Mouse (Mus musculus) myocyte (in vitro differentiated cells): ENCODE results near the gene Wdr25. TPM values are rescaled to one million over a fixed set of nuclear protein-coding genes. Genes with fewer than 3 reads are reported as not detected.

Experiments
- H3K27me3 ChIP-seq: one replicate; pipeline ENCODE4 v1.6.1; 2011; ENCODE audit not compliant: control insufficient read depth, insufficient read depth, insufficient read length
- H3K36me3 ChIP-seq: one replicate; pipeline ENCODE4 v1.6.1; 2011; ENCODE audit not compliant: control insufficient read depth, insufficient read depth
- H3K4me2 ChIP-seq: one replicate; pipeline ENCODE4 v1.6.1; 2011; ENCODE audit warnings: low read depth, control low read depth
- H3K4me3 ChIP-seq: one replicate; pipeline ENCODE4 v1.5.1; 2011; ENCODE audit warnings: mild to moderate bottlenecking, control low read depth, moderate library complexity
- H3K79me2 ChIP-seq: one replicate; pipeline ENCODE4 v1.6.1; 2011; ENCODE audit not compliant: control insufficient read depth, insufficient read depth
- H3ac ChIP-seq: one replicate; pipeline ENCODE4 v1.6.1; 2011; ENCODE audit not compliant: control insufficient read depth, insufficient read length
- CEBPB ChIP-seq: IDR thresholded peaks from 2 replicates; pipeline ENCODE4 v1.6.1; 2011; ENCODE audit warnings: mild to moderate bottlenecking, moderate library complexity; ENCODE audit not compliant: poor library complexity, insufficient read depth, severe bottlenecking
- E2F4 ChIP-seq: IDR thresholded peaks from one replicate; pipeline ENCODE4 v1.6.1; 2011; ENCODE audit warnings: mild to moderate bottlenecking, control low read depth, moderate library complexity; ENCODE audit not compliant: insufficient read depth
- MAX ChIP-seq: IDR thresholded peaks from one replicate; pipeline ENCODE4 v1.6.1; 2011; ENCODE audit warnings: low read depth, mild to moderate bottlenecking, control low read depth
- MYOD1 ChIP-seq, 3 experiments: IDR thresholded peaks; one replicate each; pipeline ENCODE4 v1.6.1; 2011; ENCODE audit warnings: control low read depth in 2 of 3, low read depth in 2 of 3, mild to moderate bottlenecking in 2 of 3, moderate library complexity in 1 of 3; ENCODE audit not compliant: insufficient read length in 2 of 3, control insufficient read depth in 1 of 3
- MYOG ChIP-seq, 3 experiments: IDR thresholded peaks; one replicate each; pipeline ENCODE4 v1.6.1; 2011; ENCODE audit warnings: control low read depth in 2 of 3, low read depth in 2 of 3, mild to moderate bottlenecking in 2 of 3; ENCODE audit not compliant: insufficient read length in 2 of 3, control insufficient read depth in 1 of 3, insufficient read depth in 1 of 3
- POLR2A ChIP-seq: IDR thresholded peaks from one replicate; pipeline ENCODE4 v1.6.1; 2011; ENCODE audit warnings: low read depth, mild to moderate bottlenecking, control low read depth, moderate library complexity; ENCODE audit not compliant: insufficient read length
- POLR2AphosphoS2 ChIP-seq: IDR thresholded peaks from one replicate; pipeline ENCODE4 v1.6.1; 2011; ENCODE audit warnings: low read depth, control low read depth; ENCODE audit not compliant: insufficient read length
- REST ChIP-seq: IDR thresholded peaks from one replicate; pipeline ENCODE4 v1.6.1; 2011; ENCODE audit warnings: mild to moderate bottlenecking, control low read depth, moderate library complexity; ENCODE audit not compliant: insufficient read depth, insufficient read length
- SRF ChIP-seq: IDR thresholded peaks from one replicate; pipeline ENCODE4 v1.6.1; 2011; ENCODE audit warnings: low read depth; ENCODE audit not compliant: control insufficient read depth, insufficient read length
- TCF12 ChIP-seq: IDR thresholded peaks from one replicate; pipeline ENCODE4 v1.6.1; 2011; ENCODE audit warnings: mild to moderate bottlenecking, control low read depth; ENCODE audit not compliant: poor library complexity, insufficient read depth, severe bottlenecking
- TCF3 ChIP-seq: IDR thresholded peaks from one replicate; pipeline ENCODE4 v1.6.1; 2011; ENCODE audit warnings: low read depth, control low read depth; ENCODE audit not compliant: insufficient read length
- USF1 ChIP-seq: IDR thresholded peaks from one replicate; pipeline ENCODE4 v1.6.1; 2011; ENCODE audit warnings: low read depth, mild to moderate bottlenecking, control low read depth, moderate library complexity
- polyA plus RNA-seq: library from polyadenylated mRNA; unstranded; fragments of >200 nt; fragmentation: generic; extraction: Trizol; gene quantifications from one replicate; pipeline ENCODE4 v1.2.1, GENCODE M21; 2012; ENCODE audit warnings: missing spikeins

Wdr25 gene
- polyA plus RNA-seq, 1 experiment, result 14.0 TPM

- TF ChIP-seq POLR2A, result no peak
- Histone ChIP-seq H3K36me3 (no peaks in the 10 kb centered on the region), H3K27me3 (peaks cover 13% of the 10 kb centered on the region), H3ac (no peak within 1 kb of the TSS), H3K4me3 (no peak within 1 kb of the TSS), H3K4me2 (peak within 1 kb of the TSS; percentile 55), H3K79me2 (no peaks in the 10 kb centered on the region)
These were observed 174.8 kb downstream of the Wdr25 start, which contains the start of gene Begain for GRCm38 (mm10) chr12:109068167-109068653. Gene Begain (minus strand): TSS chr12:109068217.

- Histone ChIP-seq H3K4me2 (no peak overlapping the region), H3K27me3 (peaks cover 13% of the 10 kb centered on the region), H3K4me3 (no peak overlapping the region), H3ac (no peak overlapping the region), H3K79me2 (no peaks in the 10 kb centered on the region), H3K36me3 (no peaks in the 10 kb centered on the region)
- TF ChIP-seq SRF, result no peak
- TF ChIP-seq MYOG (IDR thresholded peaks at IDR 0.05; ENCODE audit: control insufficient read depth in 1 of 3, insufficient read depth in 1 of 3, insufficient read length in 2 of 3, low read depth in 2 of 3), result no peak
- no peak for TF ChIP-seq REST
- TF ChIP-seq POLR2A, result no peak
- TF ChIP-seq TCF12, result no peak
These were observed 175.3 kb downstream of the Wdr25 start for GRCm38 (mm10) chr12:109068738-109069137.

GRCm38 (mm10) chr12:109069751-109070150 is 176.3 kb downstream of the Wdr25 start:
- Histone ChIP-seq H3K4me3 (no peak overlapping the region), H3K36me3 (no peaks in the 10 kb centered on the region), H3K4me2 (no peak overlapping the region), H3ac (no peak overlapping the region), H3K27me3 (peaks cover 13% of the 10 kb centered on the region), H3K79me2 (no peaks in the 10 kb centered on the region)
- TF ChIP-seq USF1 (no peak), POLR2AphosphoS2 (no peak), TCF3 (no peak), SRF (no peak), CEBPB (no peak), MYOD1 (IDR thresholded peaks at IDR 0.05; ENCODE audit: control insufficient read depth in 1 of 3, insufficient read length in 2 of 3, low read depth in 2 of 3) (no peak), MAX (no peak), E2F4 (no peak)

GRCm38 (mm10) chr12:109071248-109071647 is 177.8 kb downstream of the Wdr25 start:
- TF ChIP-seq TCF3 (no peak), MYOG (IDR thresholded peaks at IDR 0.05; ENCODE audit: control insufficient read depth in 1 of 3, insufficient read depth in 1 of 3, insufficient read length in 2 of 3, low read depth in 2 of 3) (no peak)
- no peak overlapping the region for H3K4me3 ChIP-seq
- H3K36me3 ChIP-seq, result no peaks in the 10 kb centered on the region
- H3K79me2 ChIP-seq, result no peaks in the 10 kb centered on the region
- no peak overlapping the region for H3K4me2 ChIP-seq
- H3K27me3 ChIP-seq, result peaks cover 13% of the 10 kb centered on the region
- no peak overlapping the region for H3ac ChIP-seq

GRCm38 (mm10) chr12:109074106-109074505 is 180.7 kb downstream of the Wdr25 start:
- Histone ChIP-seq H3K79me2 (no peaks in the 10 kb centered on the region), H3K27me3 (peaks cover 7% of the 10 kb centered on the region), H3K4me3 (no peak overlapping the region), H3K36me3 (no peaks in the 10 kb centered on the region), H3K4me2 (no peak overlapping the region), H3ac (no peak overlapping the region)
- TF ChIP-seq CEBPB, result no peak
- no peak for TF ChIP-seq E2F4
- no peak for TF ChIP-seq REST
- TF ChIP-seq MYOD1 (IDR thresholded peaks at IDR 0.05; ENCODE audit: control insufficient read depth in 1 of 3, insufficient read length in 2 of 3, low read depth in 2 of 3), result no peak
- TF ChIP-seq MYOG (IDR thresholded peaks at IDR 0.05; ENCODE audit: control insufficient read depth in 1 of 3, insufficient read depth in 1 of 3, insufficient read length in 2 of 3, low read depth in 2 of 3), result no peak
- no peak for TF ChIP-seq MAX
- TF ChIP-seq POLR2AphosphoS2, result no peak
- TF ChIP-seq TCF3, result no peak
- no peak for TF ChIP-seq TCF12

- Histone ChIP-seq H3K4me3 (no peak overlapping the region), H3K4me2 (no peak overlapping the region), H3ac (no peak overlapping the region), H3K79me2 (no peaks in the 10 kb centered on the region), H3K36me3 (no peaks in the 10 kb centered on the region), H3K27me3 (peaks cover 7% of the 10 kb centered on the region)
- TF ChIP-seq MYOG (IDR thresholded peaks at IDR 0.05; ENCODE audit: control insufficient read depth in 1 of 3, insufficient read depth in 1 of 3, insufficient read length in 2 of 3, low read depth in 2 of 3) (no peak), REST (no peak), USF1 (no peak), POLR2A (no peak), MYOD1 (IDR thresholded peaks at IDR 0.05; ENCODE audit: control insufficient read depth in 1 of 3, insufficient read length in 2 of 3, low read depth in 2 of 3) (no peak), SRF (no peak), POLR2AphosphoS2 (no peak), TCF12 (no peak), MAX (no peak), TCF3 (no peak), E2F4 (no peak), CEBPB (no peak)
These were observed 181.4 kb downstream of the Wdr25 start for GRCm38 (mm10) chr12:109074777-109075285.
